Comparison of ENCODE assay signal across 8 mouse cellular contexts in the genomic region with DNA sequence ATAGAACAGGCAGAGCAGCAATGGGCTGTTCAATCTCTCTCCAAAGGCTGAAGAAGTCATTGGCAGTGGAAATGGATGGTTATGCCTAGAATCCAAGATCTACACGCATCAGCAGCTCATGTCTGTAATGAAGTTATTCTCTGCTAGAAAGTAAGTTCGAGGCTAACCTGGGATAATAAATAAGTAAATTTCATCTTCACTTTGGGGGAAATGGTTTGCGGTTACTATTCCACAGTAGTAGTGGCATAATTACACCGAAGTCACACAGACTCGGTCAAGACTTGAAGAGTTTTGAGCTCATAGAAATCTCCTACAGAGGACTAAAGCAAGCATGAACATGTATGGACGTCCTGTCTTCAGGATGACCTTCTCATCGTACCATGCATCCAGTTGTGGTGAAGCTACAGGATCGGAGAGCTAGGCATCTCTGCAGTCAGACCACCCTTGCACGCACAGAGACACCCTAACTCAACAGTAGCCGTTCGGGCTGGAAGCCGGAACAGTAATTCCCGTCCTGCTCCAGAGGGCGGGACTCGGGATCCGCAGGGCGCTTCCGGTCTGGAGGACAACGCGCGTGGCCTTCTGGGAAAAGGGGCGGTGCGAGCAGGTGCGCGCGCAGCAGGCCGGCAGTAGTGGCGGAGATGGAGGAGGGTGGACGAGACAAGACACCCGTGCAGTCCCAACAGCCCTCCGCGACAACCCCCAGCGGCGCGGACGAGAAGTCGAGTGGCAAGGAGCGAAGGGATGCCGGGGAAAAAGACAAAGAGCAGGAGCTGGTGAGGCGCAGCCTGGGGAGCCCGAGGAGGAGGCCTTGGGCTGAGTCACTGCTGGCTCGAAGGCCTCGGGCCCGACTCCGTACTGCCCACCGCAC. TPM values are rescaled to one million over a fixed set of nuclear protein-coding genes. Genes with fewer than 3 reads are reported as not detected.
DNase-seq lines count a peak whose midpoint lies in the region; ATAC-seq and TF ChIP-seq lines count a peak whose summit lies in the region.

A gene (plus strand): TSS at position 577 of the 871 bp plus-strand sequence.

- peak within 1 kb of the TSS; percentile 2; the same call in 1 of the 2 replicates for H3K27ac ChIP-seq in bone marrow, adult 2 months (ENCODE audit: control insufficient read depth, insufficient read depth, low read depth, low read length, poor library complexity)
- H3K27ac ChIP-seq in embryonic facial prominence, embryonic 15.5 days (replicated peaks): peak within 1 kb of the TSS; percentile 76
- peak within 1 kb of the TSS; percentile 48; the same call in 1 of the 2 replicates for H3K27ac ChIP-seq in kidney, embryonic 14.5 days (ENCODE audit: low read depth, low read length)
- H3K27ac ChIP-seq in limb, embryonic 15.5 days: peak within 1 kb of the TSS; percentile 67

- no peaks in the 10 kb centered on the region for H3K9me3 ChIP-seq in embryonic facial prominence, embryonic 15.5 days (replicated peaks)
- no peaks in the 10 kb centered on the region for H3K9me3 ChIP-seq in kidney, embryonic 14.5 days (ENCODE audit: control insufficient read depth, low read length)
- H3K9me3 ChIP-seq in limb, embryonic 15.5 days: no peaks in the 10 kb centered on the region

- peak; percentile 92 for DNase-seq in 416B (ENCODE audit: low read depth)
- peak; percentile 96 to 97 for DNase-seq in heart, adult 9 months (ENCODE audit: low spot score in 2 of 2)
- DNase-seq in monocyte, adult 2 months (ENCODE audit: low read depth in 1 of 2, low spot score in 2 of 2): peak; percentile 87 to 89
- peak; percentile 90 to 92 for DNase-seq in spleen, postnatal 36 days (ENCODE audit: low spot score in 2 of 2)

- H3K36me3 ChIP-seq in embryonic facial prominence, embryonic 15.5 days: peaks cover 20% of the 10 kb centered on the region
- H3K36me3 ChIP-seq in kidney, embryonic 14.5 days (ENCODE audit: control insufficient read depth, insufficient read depth, low read length): peaks cover 21% of the 10 kb centered on the region
- peaks cover 21% of the 10 kb centered on the region for H3K36me3 ChIP-seq in limb, embryonic 15.5 days

- TF ChIP-seq CTCF in bone marrow, adult 2 months (IDR thresholded peaks at IDR 0.05; ENCODE audit: control insufficient read depth, insufficient read depth, low read length): no peak

- H3K4me1 ChIP-seq in bone marrow, adult 2 months (ENCODE audit: control insufficient read depth, insufficient read depth, low read length): no peaks in the 10 kb centered on the region; the same call in 1 of the 2 replicates
- H3K4me1 ChIP-seq in embryonic facial prominence, embryonic 15.5 days: peaks cover 14% of the 10 kb centered on the region
- H3K4me1 ChIP-seq in kidney, embryonic 14.5 days (ENCODE audit: control insufficient read depth, insufficient read depth, low read length): peaks cover 10% of the 10 kb centered on the region; the same call in 1 of the 2 replicates
- H3K4me1 ChIP-seq in limb, embryonic 15.5 days: peaks cover 13% of the 10 kb centered on the region

- peak within 1 kb of the TSS; percentile 79 for H3K4me3 ChIP-seq in bone marrow, adult 2 months (replicated peaks; ENCODE audit: control insufficient read depth, low read depth, low read length)
- H3K4me3 ChIP-seq in embryonic facial prominence, embryonic 15.5 days (replicated peaks): peak within 1 kb of the TSS; percentile 75
- H3K4me3 ChIP-seq in kidney, embryonic 14.5 days (ENCODE audit: low read length): peak within 1 kb of the TSS; percentile 93
- peak within 1 kb of the TSS; percentile 74 for H3K4me3 ChIP-seq in limb, embryonic 15.5 days

- H3K9ac ChIP-seq in embryonic facial prominence, embryonic 15.5 days: peak within 1 kb of the TSS; percentile 72
- peak within 1 kb of the TSS; percentile 92 for H3K9ac ChIP-seq in kidney, embryonic 14.5 days (ENCODE audit: low read depth, low read length)
- peak within 1 kb of the TSS; percentile 80 for H3K9ac ChIP-seq in limb, embryonic 15.5 days

- H3K27me3 ChIP-seq in embryonic facial prominence, embryonic 15.5 days: no peaks in the 10 kb centered on the region
- H3K27me3 ChIP-seq in kidney, embryonic 14.5 days (ENCODE audit: control insufficient read depth, insufficient read depth, low read length): no peaks in the 10 kb centered on the region
- no peaks in the 10 kb centered on the region for H3K27me3 ChIP-seq in limb, embryonic 15.5 days

- WGBS in bone marrow, adult 2 months: under 1% methylated on average over 46 of the region's 46 CpGs
- 2% methylated on average over 46 of the region's 46 CpGs for WGBS in embryonic facial prominence, embryonic 15.5 days
- 2% methylated on average over 46 of the region's 46 CpGs for WGBS in kidney, embryonic 14.5 days
- 2% methylated on average over 46 of the region's 46 CpGs for WGBS in limb, embryonic 15.5 days

- TF ChIP-seq POLR2A in bone marrow, adult 2 months (IDR thresholded peaks at IDR 0.05; ENCODE audit: borderline replicate concordance, control insufficient read depth, low read depth, low read length): peak; percentile 90; the same call in 1 of the 2 replicates

- ATAC-seq in embryonic facial prominence, embryonic 15.5 days (ENCODE audit: insufficient number of reproducible peaks, low FRiP score, low TSS enrichment, low read depth): peak; percentile 90
- peak; percentile 97 for ATAC-seq in kidney, embryonic 14.5 days (ENCODE audit: low FRiP score, low TSS enrichment)
- peak; percentile 87 for ATAC-seq in limb, embryonic 15.5 days (ENCODE audit: insufficient number of reproducible peaks, low FRiP score, low TSS enrichment, low read depth)

- H3K4me2 ChIP-seq in embryonic facial prominence, embryonic 15.5 days (replicated peaks): peak within 1 kb of the TSS; percentile 63
- H3K4me2 ChIP-seq in kidney, embryonic 14.5 days (replicated peaks; ENCODE audit: low read depth, low read length): peak within 1 kb of the TSS; percentile 94
- peak within 1 kb of the TSS; percentile 76 for H3K4me2 ChIP-seq in limb, embryonic 15.5 days

RNA-seq across cellular contexts. Expression of the gene that starts here (rescaled TPM):
- polyA plus RNA-seq in bone marrow, adult 2 months (2011; ENCODE audit: insufficient read depth, insufficient read length, low replicate concordance, missing spikeins): 194 and 227 TPM in 2 replicates
- 293 and 297 TPM in 2 replicates for polyA plus RNA-seq in embryonic facial prominence, embryonic 15.5 days (2015; fragmentation: Nextera tagmentation; extraction: Ambion mirVana)
- polyA plus RNA-seq in kidney, embryonic 14.5 days (2014; fragmentation: Nextera tagmentation; extraction: Ambion mirVana): 208 and 355 TPM in 2 replicates
- polyA plus RNA-seq in limb, embryonic 15.5 days (2015; fragmentation: Nextera tagmentation; extraction: Ambion mirVana): 292 and 314 TPM in 2 replicates

Comparison
In these comparisons a context has a peak if more than half of its experiments do, and no peak if none do; other contexts are left out.
1. Peak in every context shown above with its lines: DNase-seq, ATAC-seq, H3K4me3 ChIP-seq and H3K27ac ChIP-seq.
2. H3K27ac ChIP-seq: peak in every context shown above with its lines; median percentile 76 in embryonic facial prominence, embryonic 15.5 days; 67 in limb, embryonic 15.5 days; 48 in kidney, embryonic 14.5 days; 2 in bone marrow, adult 2 months.